Mouse (Mus musculus): ENCODE data around the gene Idh3g. TPM values are rescaled to one million over a fixed set of nuclear protein-coding genes. Genes with fewer than 3 reads are reported as not detected.
A peak's percentile ranks its signal among the peaks of the same experiment; 100 is the strongest.

The Idh3g gene
- polyA plus RNA-seq (2014; fragmentation: Nextera tagmentation; extraction: Ambion mirVana), result 185 and 186 TPM in 2 replicates

GRCm38 (mm10) chrX:73786364-73787224 lies at the start of gene Idh3g, which contains the start of gene Ssr4:
Gene Idh3g, minus strand, starts transcription at chrX:73786897.
Gene Ssr4, plus strand, starts transcription at chrX:73787028.
- ATAC-seq (ENCODE audit: insufficient number of reproducible peaks, low FRiP score, low TSS enrichment, low read depth), result peak; percentile 95

GRCm38 (mm10) chrX:73835731-73836130 lies 49.0 kb upstream of the Idh3g start:
- no peak for DNase-seq (ENCODE audit: low spot score)
- Histone ChIP-seq H3K9ac (ENCODE audit: low read length) (no peak overlapping the region), H3K27ac (replicated peaks; ENCODE audit: low read depth, low read length) (no peak overlapping the region), H3K4me3 (ENCODE audit: low read depth, low read length) (no peak overlapping the region), H3K4me2 (ENCODE audit: low read depth, severe bottlenecking) (no peak overlapping the region), H3K9me3 (ENCODE audit: control insufficient read depth, low read length) (no peaks in the 10 kb centered on the region), H3K27me3 (ENCODE audit: control insufficient read depth, insufficient read depth, low read length) (no peaks in the 10 kb centered on the region), H3K36me3 (ENCODE audit: control insufficient read depth, insufficient read depth, low read length) (no peaks in the 10 kb centered on the region), H3K4me1 (ENCODE audit: control insufficient read depth, insufficient read depth, low read length) (no peaks in the 10 kb centered on the region)
- no peak for ATAC-seq (ENCODE audit: insufficient number of reproducible peaks, low FRiP score, low TSS enrichment, low read depth)
- 80% methylated on average over 1 of the region's 1 CpGs for WGBS

More at GRCm38 (mm10) chrX:73786364-73787224, at the start of gene Idh3g, which contains the start of gene Ssr4:
- H3K4me2 ChIP-seq (ENCODE audit: low read depth, severe bottlenecking), result peak within 1 kb of the TSS; percentile 61
- H3K27ac ChIP-seq (replicated peaks; ENCODE audit: low read depth, low read length), result peak within 1 kb of the TSS; percentile 59
- peak within 1 kb of the TSS; percentile 66 for H3K9ac ChIP-seq (ENCODE audit: low read length)
- peak within 1 kb of the TSS; percentile 54 for H3K4me3 ChIP-seq (ENCODE audit: low read depth, low read length)
- H3K9me3 ChIP-seq (ENCODE audit: control insufficient read depth, low read length), result no peaks in the 10 kb centered on the region
- 16% methylated on average over 52 of the region's 52 CpGs for WGBS
- no peaks in the 10 kb centered on the region for H3K4me1 ChIP-seq (ENCODE audit: control insufficient read depth, insufficient read depth, low read length)
- peak; percentile 94 for DNase-seq (ENCODE audit: low spot score)
- no peaks in the 10 kb centered on the region; the same call in 1 of the 2 replicates for H3K36me3 ChIP-seq (ENCODE audit: control insufficient read depth, insufficient read depth, low read length)
- H3K27me3 ChIP-seq (ENCODE audit: control insufficient read depth, insufficient read depth, low read length), result 0 out of 2 replicates have a peak, but pooled peaks cover 2% of the 10 kb centered on the region

- Histone ChIP-seq H3K27me3 (ENCODE audit: control insufficient read depth, insufficient read depth, low read length) (peaks cover 16% of the 10 kb centered on the region), H3K36me3 (ENCODE audit: control insufficient read depth, insufficient read depth, low read length) (no peaks in the 10 kb centered on the region), H3K4me3 (ENCODE audit: low read depth, low read length) (peak within 1 kb of the TSS; percentile 44), H3K9me3 (ENCODE audit: control insufficient read depth, low read length) (no peaks in the 10 kb centered on the region), H3K27ac (replicated peaks; ENCODE audit: low read depth, low read length) (no peak within 1 kb of the TSS), H3K4me2 (ENCODE audit: low read depth, severe bottlenecking) (peak within 1 kb of the TSS; percentile 69), H3K9ac (ENCODE audit: low read length) (peak within 1 kb of the TSS; percentile 47), H3K4me1 (ENCODE audit: control insufficient read depth, insufficient read depth, low read length) (0 out of 2 replicates have a peak, but pooled peaks cover 2% of the 10 kb centered on the region)
- DNase-seq (ENCODE audit: low spot score) (peak; percentile 64), ATAC-seq (ENCODE audit: insufficient number of reproducible peaks, low FRiP score, low TSS enrichment, low read depth) (peak; percentile 78)
- 17% methylated on average over 53 of the region's 84 CpGs for WGBS
These were observed 37.8 kb upstream of the Idh3g start, which contains the start of gene Pdzd4 for GRCm38 (mm10) chrX:73824185-73825151. Gene Pdzd4, minus strand, starts transcription at chrX:73824969.

- peak overlapping the region; percentile 47 for H3K9ac ChIP-seq (ENCODE audit: low read length)
- 0 out of 2 replicates have a peak, but pooled peaks cover 2% of the 10 kb centered on the region for H3K4me1 ChIP-seq (ENCODE audit: control insufficient read depth, insufficient read depth, low read length)
- H3K4me3 ChIP-seq (ENCODE audit: low read depth, low read length), result peak overlapping the region; percentile 44
- ATAC-seq (ENCODE audit: insufficient number of reproducible peaks, low FRiP score, low TSS enrichment, low read depth) (peak; percentile 39; the same call in 1 of the 2 replicates), DNase-seq (ENCODE audit: low spot score) (peak; percentile 34)
- H3K4me2 ChIP-seq (ENCODE audit: low read depth, severe bottlenecking), result peak overlapping the region; percentile 69
- WGBS, result 19% methylated on average over 17 of the region's 17 CpGs
- no peaks in the 10 kb centered on the region for H3K9me3 ChIP-seq (ENCODE audit: control insufficient read depth, low read length)
- H3K36me3 ChIP-seq (ENCODE audit: control insufficient read depth, insufficient read depth, low read length), result no peaks in the 10 kb centered on the region
- no peak overlapping the region for H3K27ac ChIP-seq (replicated peaks; ENCODE audit: low read depth, low read length)
- H3K27me3 ChIP-seq (ENCODE audit: control insufficient read depth, insufficient read depth, low read length), result peaks cover 16% of the 10 kb centered on the region
These were observed 37.0 kb upstream of the Idh3g start for GRCm38 (mm10) chrX:73823747-73824146.

- H3K27me3 ChIP-seq (ENCODE audit: control insufficient read depth, insufficient read depth, low read length), result no peaks in the 10 kb centered on the region
- DNase-seq (ENCODE audit: low spot score), result no peak
- H3K9me3 ChIP-seq (ENCODE audit: control insufficient read depth, low read length), result no peaks in the 10 kb centered on the region
- H3K9ac ChIP-seq (ENCODE audit: low read length), result no peak overlapping the region
- H3K4me1 ChIP-seq (ENCODE audit: control insufficient read depth, insufficient read depth, low read length), result no peaks in the 10 kb centered on the region
- H3K4me3 ChIP-seq (ENCODE audit: low read depth, low read length), result no peak overlapping the region
- no peak overlapping the region for H3K4me2 ChIP-seq (ENCODE audit: low read depth, severe bottlenecking)
- ATAC-seq (ENCODE audit: insufficient number of reproducible peaks, low FRiP score, low TSS enrichment, low read depth), result no peak
- H3K27ac ChIP-seq (replicated peaks; ENCODE audit: low read depth, low read length), result no peak overlapping the region
- 68% methylated on average over 3 of the region's 3 CpGs for WGBS
- no peaks in the 10 kb centered on the region for H3K36me3 ChIP-seq (ENCODE audit: control insufficient read depth, insufficient read depth, low read length)
These were observed 30.1 kb upstream of the Idh3g start for GRCm38 (mm10) chrX:73816596-73817314.

GRCm38 (mm10) chrX:73815072-73815471 lies 28.4 kb upstream of the Idh3g start:
- Histone ChIP-seq H3K9ac (ENCODE audit: low read length) (peak overlapping the region; percentile 50), H3K9me3 (ENCODE audit: control insufficient read depth, low read length) (no peaks in the 10 kb centered on the region), H3K27ac (replicated peaks; ENCODE audit: low read depth, low read length) (no peak overlapping the region), H3K4me1 (ENCODE audit: control insufficient read depth, insufficient read depth, low read length) (no peaks in the 10 kb centered on the region), H3K36me3 (ENCODE audit: control insufficient read depth, insufficient read depth, low read length) (no peaks in the 10 kb centered on the region), H3K27me3 (ENCODE audit: control insufficient read depth, insufficient read depth, low read length) (no peaks in the 10 kb centered on the region), H3K4me2 (ENCODE audit: low read depth, severe bottlenecking) (peak overlapping the region; percentile 37), H3K4me3 (ENCODE audit: low read depth, low read length) (peak overlapping the region; percentile 24)
- peak; percentile 57 for DNase-seq (ENCODE audit: low spot score)
- ATAC-seq (ENCODE audit: insufficient number of reproducible peaks, low FRiP score, low TSS enrichment, low read depth), result peak; percentile 57; the same call in 1 of the 2 replicates
- WGBS, result 20% methylated on average over 14 of the region's 14 CpGs

GRCm38 (mm10) chrX:73805814-73806213 lies 19.1 kb upstream of the Idh3g start:
- no peak overlapping the region for H3K9ac ChIP-seq (ENCODE audit: low read length)
- no peak for DNase-seq (ENCODE audit: low spot score)
- no peak overlapping the region for H3K4me2 ChIP-seq (ENCODE audit: low read depth, severe bottlenecking)
- H3K4me3 ChIP-seq (ENCODE audit: low read depth, low read length), result no peak overlapping the region
- no peak overlapping the region for H3K27ac ChIP-seq (replicated peaks; ENCODE audit: low read depth, low read length)
- no peak for ATAC-seq (ENCODE audit: insufficient number of reproducible peaks, low FRiP score, low TSS enrichment, low read depth)
- H3K9me3 ChIP-seq (ENCODE audit: control insufficient read depth, low read length), result no peaks in the 10 kb centered on the region
- no peaks in the 10 kb centered on the region for H3K36me3 ChIP-seq (ENCODE audit: control insufficient read depth, insufficient read depth, low read length)
- no peaks in the 10 kb centered on the region for H3K4me1 ChIP-seq (ENCODE audit: control insufficient read depth, insufficient read depth, low read length)
- WGBS, result 24% methylated on average over 1 of the region's 1 CpGs
- H3K27me3 ChIP-seq (ENCODE audit: control insufficient read depth, insufficient read depth, low read length), result no peaks in the 10 kb centered on the region

All from limb, embryonic 11.5 days (tissue).